Mouse (Mus musculus) small intestine, adult 2 months (tissue): ENCODE measurements around the gene Ttc7.

Source experiments
- CTCF ChIP-seq: fragments of 200-500 bp; IDR thresholded peaks from 2 replicates; pipeline ENCODE4 v1.5.1; 2012; ENCODE audit warnings: low read depth, mild to moderate bottlenecking, control low read depth, inconsistent platforms, low read length, moderate library complexity, mixed read lengths; ENCODE audit not compliant: insufficient replicate concordance, insufficient read length; ENCODE audit errors: extremely low read depth
- POLR2A ChIP-seq: fragments of 200-500 bp; IDR thresholded peaks from 2 replicates; pipeline ENCODE4 v1.6.1; 2012; ENCODE audit warnings: low read depth, mild to moderate bottlenecking, control low read depth, inconsistent platforms, low read length, moderate library complexity

DNA sequence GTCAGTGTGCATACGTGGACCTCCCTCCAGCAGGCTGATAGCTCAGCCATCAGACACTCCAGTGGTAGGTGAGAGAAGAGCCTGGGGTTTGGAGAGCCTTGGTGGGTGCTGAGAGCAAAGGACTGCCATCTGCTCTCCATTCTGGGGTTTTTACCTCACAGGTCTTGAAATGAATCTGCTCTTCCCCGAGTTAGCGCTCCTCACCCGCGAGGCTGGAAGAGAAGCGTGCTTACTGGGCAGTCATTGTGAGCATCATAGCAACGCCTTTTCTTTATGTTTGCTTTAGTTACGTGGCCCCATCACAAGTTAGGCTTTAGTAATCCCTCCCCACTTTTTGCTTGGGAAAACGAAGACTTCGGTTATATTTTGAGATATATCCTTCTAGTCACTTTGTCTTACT, 17.7 kb downstream of the Ttc7 start:
- TF ChIP-seq CTCF, result no peak
- TF ChIP-seq POLR2A, result no peak
